Mouse (Mus musculus) olfactory bulb, adult 2 months (tissue): ENCODE measurements around the gene Krtap5-1. TPM values are rescaled to one million over a fixed set of nuclear protein-coding genes. Genes with fewer than 3 reads are reported as not detected.
"Not testable (repeated sequence)": the region's sequence is repeated elsewhere in the genome, so short reads cannot be mapped to it uniquely, and the experiment has no call there.

Source experiments
- H3K27ac ChIP-seq: fragments of 200-500 bp; 2 replicates; pipeline ENCODE4 v1.5.1; 2012; ENCODE audit warnings: low read depth, low read length; ENCODE audit not compliant: insufficient read depth
- H3K4me1 ChIP-seq: fragments of 200-500 bp; 2 replicates; pipeline ENCODE4 v1.6.1; 2012; ENCODE audit warnings: low read length; ENCODE audit not compliant: control insufficient read depth, insufficient read depth
- H3K4me3 ChIP-seq: fragments of 200-500 bp; 2 replicates; pipeline ENCODE4 v1.5.1; 2012; ENCODE audit warnings: mild to moderate bottlenecking, low read depth, low read length, moderate library complexity; ENCODE audit not compliant: insufficient read depth
- CTCF ChIP-seq: fragments of 200-500 bp; IDR thresholded peaks from 2 replicates; pipeline ENCODE4 v1.5.1; 2012; ENCODE audit warnings: low read depth, mild to moderate bottlenecking, low read length, moderate library complexity; ENCODE audit not compliant: insufficient read depth
- POLR2A ChIP-seq: fragments of 200-500 bp; IDR thresholded peaks from 2 replicates; pipeline ENCODE4 v1.6.1; 2012; ENCODE audit warnings: mild to moderate bottlenecking, low read depth, low read length, moderate library complexity; ENCODE audit not compliant: insufficient read depth
- WGBS: fragments of 180-500 bp; shearing (Covaris S2); methylation state at CpG from one replicate; pipeline ENCODE4 v1.1.7; 2018; 5-methylcytosine and 5-hydroxymethylcytosine counted together
- polyA plus RNA-seq: library from polyadenylated mRNA; stranded (reverse); fragments of >200 nt; gene quantifications from 2 replicates; pipeline ENCODE4 v1.2.4, GENCODE M21; 2012; ENCODE audit warnings: low replicate concordance; ENCODE audit not compliant: missing spikeins, insufficient read depth, insufficient read length

Krtap5-1 gene
- not detected in 2 replicates for polyA plus RNA-seq

DNA sequence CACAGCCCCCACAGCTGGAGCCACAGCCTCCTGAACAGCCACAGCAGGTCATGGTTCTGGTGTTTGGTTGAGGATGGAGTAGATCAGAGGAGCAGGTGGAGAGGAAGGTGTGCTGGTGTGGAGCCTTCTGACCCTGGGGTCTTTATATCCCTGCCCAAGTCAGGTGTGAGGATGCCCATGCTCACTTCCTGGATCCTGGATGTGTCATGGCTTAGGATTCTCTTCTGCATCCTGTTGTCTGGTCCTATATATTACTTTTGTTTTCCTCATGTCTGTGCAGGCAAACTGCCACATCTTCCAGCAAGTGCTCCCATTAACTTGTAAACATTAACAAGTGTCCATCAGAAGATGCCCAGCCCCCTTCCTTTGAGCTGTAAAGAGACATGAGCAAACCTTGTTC, at the start of gene Krtap5-1:
Krtap5-1 (minus strand) TSS at position 101 of the 400 bp plus-strand sequence.
- not testable (repeated sequence) for H3K27ac ChIP-seq, H3K4me3 ChIP-seq, H3K4me1 ChIP-seq

DNA sequence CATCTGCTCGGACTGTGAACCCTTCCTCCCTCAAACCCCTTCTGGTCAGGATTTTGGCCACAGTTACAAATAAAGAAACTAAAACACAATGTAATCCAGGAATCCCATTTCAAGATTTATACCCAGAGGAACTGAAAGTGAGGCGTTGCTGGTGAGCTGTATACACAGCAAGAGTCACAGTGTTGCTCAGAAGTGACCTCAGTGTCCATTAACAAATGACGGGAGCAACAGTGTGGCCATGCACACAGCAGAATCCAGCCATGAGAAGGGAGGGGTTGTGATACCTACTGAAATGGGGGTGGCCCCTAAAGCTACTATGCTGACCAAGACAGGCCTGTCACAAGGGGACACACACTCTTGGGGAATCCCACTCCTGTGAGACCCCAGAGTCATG, 45.3 kb upstream of the Krtap5-1 start:
- TF ChIP-seq POLR2A: no peak
- TF ChIP-seq CTCF: no peak
- H3K4me1 ChIP-seq: 0 out of 2 replicates have a peak, but pooled peaks cover 3% of the 10 kb centered on the region
- WGBS: 83% methylated on average over 3 of the region's 3 CpGs
- H3K4me3 ChIP-seq: no peak overlapping the region
- H3K27ac ChIP-seq: no peak overlapping the region

DNA sequence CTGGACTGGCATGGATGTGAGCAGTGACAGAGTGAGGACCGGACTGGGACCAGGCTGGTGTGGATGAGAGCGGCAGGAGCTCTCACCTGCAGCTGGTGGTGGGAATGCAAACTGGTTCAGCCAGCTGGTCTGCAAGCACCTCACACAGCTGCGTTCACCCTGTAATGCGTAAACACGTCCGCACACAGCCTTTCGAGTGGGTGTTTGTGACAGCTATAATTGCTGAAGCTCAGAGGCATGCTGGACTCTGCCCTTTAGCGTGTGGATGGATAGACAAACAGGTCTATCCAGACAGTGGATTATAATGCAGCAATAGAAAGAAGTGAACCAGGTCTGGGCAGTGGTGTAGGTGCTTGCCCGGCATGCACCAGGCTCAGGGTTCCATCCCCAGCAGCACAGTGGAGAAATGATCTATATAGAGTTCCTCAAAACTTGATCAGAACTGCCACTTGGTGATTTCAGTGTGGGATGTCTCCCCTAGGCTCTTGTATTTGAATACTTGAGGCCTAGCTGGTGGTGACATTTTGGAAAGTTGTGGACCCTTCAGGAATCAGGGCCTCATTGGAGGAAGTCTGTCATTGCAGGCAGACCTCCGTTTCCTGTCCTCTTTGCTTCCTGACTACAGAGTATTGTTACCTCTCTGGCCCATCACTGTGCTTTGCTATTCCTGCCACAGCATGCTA, 44.8 kb upstream of the Krtap5-1 start:
- H3K4me1 ChIP-seq: 0 out of 2 replicates have a peak, but pooled peaks cover 3% of the 10 kb centered on the region
- H3K27ac ChIP-seq: no peak overlapping the region
- TF ChIP-seq POLR2A (no peak), CTCF (no peak)
- H3K4me3 ChIP-seq: no peak overlapping the region
- WGBS: 78% methylated on average over 10 of the region's 10 CpGs

DNA sequence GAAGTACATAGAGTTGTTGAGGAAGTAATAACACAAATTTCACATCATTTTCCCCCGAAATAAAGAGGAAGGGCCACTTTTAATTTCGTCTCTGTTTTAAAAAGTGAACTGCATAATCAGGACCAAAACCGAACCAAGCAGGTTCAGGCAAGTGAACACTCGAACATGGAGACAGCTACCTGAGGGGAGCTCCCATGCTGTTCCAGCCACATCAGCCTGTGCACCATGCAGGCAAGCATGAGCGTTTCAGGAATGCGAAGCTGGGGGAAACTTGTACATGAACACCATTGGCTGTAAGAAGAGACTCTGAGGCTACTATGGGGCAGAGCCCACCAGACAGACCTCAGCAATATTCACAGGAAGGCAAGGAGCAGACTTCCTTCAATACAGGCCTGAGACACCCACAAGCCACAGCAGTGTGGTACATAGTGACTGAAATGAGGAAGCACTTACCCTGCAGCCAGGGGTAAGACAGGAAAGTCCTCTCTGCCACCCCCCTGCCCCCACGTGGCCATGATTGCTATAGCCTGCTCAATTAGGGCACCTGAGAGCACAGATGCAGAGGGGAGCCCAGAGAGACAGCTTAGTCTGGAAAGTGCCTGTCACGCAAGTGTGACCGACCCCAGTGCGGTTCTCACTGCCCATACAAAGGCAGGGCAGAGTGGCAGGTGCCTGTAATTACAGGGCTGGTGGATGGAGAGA, 43.5 kb upstream of the Krtap5-1 start:
- no peak for TF ChIP-seq POLR2A
- TF ChIP-seq CTCF: no peak
- no peak overlapping the region for H3K4me3 ChIP-seq
- 0 out of 2 replicates have a peak, but pooled peaks cover 3% of the 10 kb centered on the region for H3K4me1 ChIP-seq
- WGBS: 71% methylated on average over 10 of the region's 10 CpGs
- H3K27ac ChIP-seq: no peak overlapping the region

DNA sequence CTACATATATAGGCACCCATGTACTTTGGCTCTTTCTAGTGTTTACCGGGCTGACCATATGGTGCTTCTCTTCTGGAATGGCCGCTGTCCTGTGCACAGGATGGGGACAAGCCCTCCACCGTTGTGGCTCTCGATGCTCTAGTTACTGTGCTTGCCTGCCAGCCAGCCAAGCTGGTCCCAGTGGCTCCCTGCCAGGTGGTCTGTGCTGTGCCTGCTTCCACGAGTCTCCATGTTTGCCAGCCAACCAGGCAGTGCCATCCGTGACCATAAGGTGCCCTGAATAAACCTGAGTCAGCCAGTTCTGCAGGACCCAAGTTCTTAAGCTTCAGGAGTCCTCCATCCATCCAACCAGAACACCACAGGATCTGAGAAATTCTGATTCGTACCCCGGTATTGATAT, 38.2 kb upstream of the Krtap5-1 start:
- H3K4me1 ChIP-seq: no peaks in the 10 kb centered on the region
- 80% methylated on average over 8 of the region's 8 CpGs for WGBS
- H3K27ac ChIP-seq: no peak overlapping the region
- H3K4me3 ChIP-seq: no peak overlapping the region
- TF ChIP-seq POLR2A (no peak), CTCF (no peak)

DNA sequence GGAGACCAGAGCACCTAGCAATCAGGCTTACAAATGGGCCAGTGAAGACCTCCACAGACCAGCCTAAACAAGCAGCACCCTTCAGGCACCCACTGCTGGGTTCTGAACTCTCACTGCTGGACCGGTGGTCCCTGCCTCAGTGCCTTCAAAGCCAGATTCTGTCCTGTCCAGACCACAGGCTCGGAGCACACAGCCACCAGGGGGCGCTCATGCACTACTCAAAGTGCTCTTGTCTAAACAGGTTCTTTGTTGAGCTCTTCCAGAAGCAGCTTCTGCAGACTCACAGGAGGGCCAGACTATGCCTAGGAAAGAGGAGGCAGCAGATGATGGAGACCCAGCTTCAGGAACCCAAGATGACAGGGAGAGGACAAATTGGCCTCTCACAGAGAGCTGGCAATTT, 37.3 kb upstream of the Krtap5-1 start:
- Histone ChIP-seq H3K4me3 (no peak overlapping the region), H3K4me1 (no peaks in the 10 kb centered on the region), H3K27ac (no peak overlapping the region)
- TF ChIP-seq POLR2A (no peak), CTCF (peak; percentile 86)
- 2% methylated on average over 3 of the region's 3 CpGs for WGBS

DNA sequence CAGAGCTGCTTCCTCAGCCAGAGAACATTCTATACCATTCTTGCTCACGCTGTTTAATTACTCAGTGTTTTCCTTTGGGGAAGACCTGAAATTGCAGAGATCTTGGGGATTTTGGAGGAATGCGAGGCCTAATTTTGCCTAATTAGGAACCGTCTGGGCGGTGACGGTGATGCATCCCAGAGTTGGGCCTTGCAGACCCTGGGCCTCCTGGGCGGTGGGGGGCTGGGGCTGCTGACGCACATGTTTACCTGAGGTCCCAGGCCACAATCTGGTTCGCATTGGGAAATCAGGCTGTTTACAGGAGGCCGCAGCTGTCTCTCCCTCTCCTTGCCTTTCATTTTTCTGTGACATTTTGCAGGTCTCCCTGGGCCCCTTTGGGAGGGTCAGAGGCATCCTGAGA, 35.8 kb upstream of the Krtap5-1 start:
- not testable (repeated sequence) for H3K4me1 ChIP-seq, H3K4me3 ChIP-seq, H3K27ac ChIP-seq
- WGBS: 79% methylated on average over 6 of the region's 9 CpGs

DNA sequence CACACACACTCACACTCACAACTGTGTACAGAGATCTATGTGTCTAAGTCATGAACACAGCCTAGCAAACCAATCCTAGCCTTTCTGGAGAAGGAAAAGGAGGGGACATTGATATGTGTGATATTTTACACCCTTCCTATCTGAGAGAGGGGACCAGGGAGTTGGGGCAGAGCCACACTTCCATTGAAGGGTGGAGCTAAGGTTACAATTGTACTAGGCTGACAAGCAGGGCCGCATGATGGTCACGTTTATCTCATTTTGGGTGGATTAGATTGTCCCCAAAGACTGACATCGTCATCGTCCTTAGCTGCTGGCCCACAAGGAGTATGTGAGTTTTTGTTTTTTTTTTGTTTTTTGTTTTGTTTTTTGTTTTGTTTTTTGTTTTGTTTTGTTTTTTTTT, 34.4 kb upstream of the Krtap5-1 start:
- WGBS: 87% methylated on average over 4 of the region's 4 CpGs
- Histone ChIP-seq H3K4me3 (no peak overlapping the region), H3K4me1 (no peaks in the 10 kb centered on the region), H3K27ac (no peak overlapping the region)
- TF ChIP-seq POLR2A (no peak), CTCF (no peak)

DNA sequence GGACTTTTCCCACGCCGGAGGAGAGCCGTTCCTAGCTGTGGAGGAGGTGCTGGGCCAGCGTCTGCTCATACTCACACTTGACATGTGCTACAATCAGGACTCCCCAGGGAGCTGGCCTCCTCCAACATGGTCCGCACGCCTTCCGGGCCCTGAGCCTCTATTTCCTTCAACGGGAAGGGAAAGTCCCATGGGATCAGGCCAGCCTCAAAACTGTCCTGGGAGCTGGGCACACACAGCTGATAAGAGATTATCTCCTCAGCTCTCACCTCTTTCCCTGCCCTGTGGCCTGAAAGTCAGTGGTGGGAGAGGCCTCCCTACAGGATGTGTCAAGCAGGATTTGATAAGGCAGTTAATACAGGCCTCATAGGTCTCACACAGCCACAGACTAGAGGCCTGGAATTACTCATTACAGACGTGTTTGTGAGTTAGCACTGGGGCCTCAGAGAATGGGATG, 33.4 kb upstream of the Krtap5-1 start:
- 84% methylated on average over 9 of the region's 9 CpGs for WGBS
- H3K4me3 ChIP-seq: no peak overlapping the region
- TF ChIP-seq POLR2A: no peak
- no peak overlapping the region for H3K27ac ChIP-seq
- H3K4me1 ChIP-seq: no peaks in the 10 kb centered on the region

DNA sequence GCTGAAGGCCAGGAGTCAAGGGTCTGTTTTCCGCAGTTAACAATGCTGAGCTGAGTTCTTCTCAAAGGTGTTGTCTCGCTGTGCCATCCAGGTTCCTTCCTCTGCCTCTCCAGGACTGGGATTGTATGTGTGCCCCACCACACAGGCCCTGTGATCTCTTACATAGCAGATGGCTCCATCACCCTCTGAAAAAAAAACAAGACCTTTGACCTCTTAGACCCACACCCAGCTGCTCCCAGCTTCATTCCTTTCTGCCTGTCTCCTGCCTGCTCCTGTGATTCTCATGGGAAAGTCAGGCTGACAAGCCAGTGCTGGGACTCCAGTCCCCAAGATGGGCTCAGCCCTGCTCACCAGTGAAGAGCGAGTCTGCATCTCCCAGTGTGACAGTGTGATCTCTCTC, 31.6 kb upstream of the Krtap5-1 start:
- H3K4me1 ChIP-seq: no peaks in the 10 kb centered on the region
- no peak overlapping the region for H3K4me3 ChIP-seq
- no peak for TF ChIP-seq POLR2A
- TF ChIP-seq CTCF: no peak
- H3K27ac ChIP-seq: no peak overlapping the region
- WGBS: 88% methylated on average over 3 of the region's 3 CpGs
